Mouse (Mus musculus): ENCODE measurements around the gene Foxc2. TPM values are rescaled to one million over a fixed set of nuclear protein-coding genes. Genes with fewer than 3 reads are reported as not detected.

Foxc2 gene
- polyA plus RNA-seq, 1 experiment from 2014 or later: 3.1 TPM

GRCm38 (mm10) chr8:121123113-121123512 is 7.1 kb downstream of the Foxc2 start:
- no peaks in the 10 kb centered on the region for H3K36me3 ChIP-seq (replicated peaks; ENCODE audit: control insufficient read depth, insufficient read depth)
- 0 out of 2 replicates have a peak, but pooled peaks cover 3% of the 10 kb centered on the region for H3K4me1 ChIP-seq (replicated peaks; ENCODE audit: control insufficient read depth, insufficient read depth, low read length)
- peaks cover 100% of the 10 kb centered on the region for H3K27me3 ChIP-seq (ENCODE audit: control insufficient read depth, insufficient read depth, low read length)
- 32% methylated on average over 2 of the region's 2 CpGs for WGBS
- H3K9me3 ChIP-seq (ENCODE audit: control insufficient read depth, low read length): no peaks in the 10 kb centered on the region
- no peak overlapping the region for H3K4me3 ChIP-seq (replicated peaks; ENCODE audit: low read length)
- no peak overlapping the region for H3K27ac ChIP-seq
- no peak for ATAC-seq (ENCODE audit: low FRiP score)
- H3K9ac ChIP-seq: no peak overlapping the region
- no peak for DNase-seq (ENCODE audit: low spot score)
- H3K4me2 ChIP-seq (replicated peaks): no peak overlapping the region

GRCm38 (mm10) chr8:121124547-121125239 is 8.7 kb downstream of the Foxc2 start:
- Histone ChIP-seq H3K36me3 (replicated peaks; ENCODE audit: control insufficient read depth, insufficient read depth) (no peaks in the 10 kb centered on the region), H3K9ac (no peak overlapping the region), H3K4me1 (replicated peaks; ENCODE audit: control insufficient read depth, insufficient read depth, low read length) (peaks cover 8% of the 10 kb centered on the region; the same call in 1 of the 2 replicates), H3K9me3 (ENCODE audit: control insufficient read depth, low read length) (no peaks in the 10 kb centered on the region), H3K27me3 (ENCODE audit: control insufficient read depth, insufficient read depth, low read length) (peaks cover 100% of the 10 kb centered on the region), H3K4me2 (replicated peaks) (no peak overlapping the region; the same call in 1 of the 2 replicates), H3K27ac (no peak overlapping the region), H3K4me3 (replicated peaks; ENCODE audit: low read length) (no peak overlapping the region)
- ATAC-seq (ENCODE audit: low FRiP score) (no peak), DNase-seq (ENCODE audit: low spot score) (no peak)
- 2% methylated on average over 17 of the region's 17 CpGs for WGBS

DNA sequence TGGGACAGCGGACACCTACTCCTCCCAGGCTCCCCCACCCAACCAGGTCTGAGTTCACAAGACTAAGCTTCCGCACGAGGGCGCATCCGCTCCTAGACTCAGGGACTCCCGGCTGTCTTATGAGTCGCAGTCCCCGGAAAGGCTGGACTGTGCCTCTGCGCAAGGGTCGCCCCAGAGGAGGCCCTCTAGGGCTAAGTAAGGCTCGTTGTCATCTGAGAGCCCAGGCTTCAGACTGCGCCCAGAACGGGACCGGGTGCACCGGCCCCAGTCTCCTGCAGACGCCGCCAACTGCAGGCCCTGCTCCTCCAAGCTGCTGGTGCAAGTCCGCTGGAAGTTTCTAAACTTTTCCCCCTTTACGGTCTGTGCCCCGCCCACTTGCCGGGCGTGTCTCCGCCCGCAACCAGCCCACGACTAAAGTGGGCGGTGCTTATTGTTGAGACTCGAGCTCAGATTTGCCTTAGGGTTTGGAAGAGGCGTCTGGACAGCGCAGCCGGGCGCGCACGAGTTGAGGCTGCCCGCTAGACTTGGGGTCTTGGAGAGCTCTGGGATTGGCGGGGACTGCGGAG is 9.4 kb downstream of the Foxc2 start:
- no peaks in the 10 kb centered on the region for H3K36me3 ChIP-seq (replicated peaks; ENCODE audit: control insufficient read depth, insufficient read depth)
- peaks cover 100% of the 10 kb centered on the region for H3K27me3 ChIP-seq (ENCODE audit: control insufficient read depth, insufficient read depth, low read length)
- peak overlapping the region; percentile 40 for H3K4me2 ChIP-seq (replicated peaks)
- peaks cover 8% of the 10 kb centered on the region; the same call in 1 of the 2 replicates for H3K4me1 ChIP-seq (replicated peaks; ENCODE audit: control insufficient read depth, insufficient read depth, low read length)
- ATAC-seq (ENCODE audit: low FRiP score) (peak; percentile 62; the same call in 1 of the 2 replicates), DNase-seq (ENCODE audit: low spot score) (peak; percentile 65)
- H3K9me3 ChIP-seq (ENCODE audit: control insufficient read depth, low read length): no peaks in the 10 kb centered on the region
- no peak overlapping the region for H3K27ac ChIP-seq
- H3K4me3 ChIP-seq (replicated peaks; ENCODE audit: low read length): peak overlapping the region; percentile 15; the same call in 1 of the 2 replicates
- H3K9ac ChIP-seq: no peak overlapping the region
- WGBS: under 1% methylated on average over 36 of the region's 36 CpGs

- Histone ChIP-seq H3K4me3 (replicated peaks; ENCODE audit: low read length) (no peak overlapping the region), H3K9ac (no peak overlapping the region), H3K4me1 (replicated peaks; ENCODE audit: control insufficient read depth, insufficient read depth, low read length) (peaks cover 8% of the 10 kb centered on the region; the same call in 1 of the 2 replicates), H3K27me3 (ENCODE audit: control insufficient read depth, insufficient read depth, low read length) (peaks cover 100% of the 10 kb centered on the region), H3K27ac (no peak overlapping the region), H3K9me3 (ENCODE audit: control insufficient read depth, low read length) (no peaks in the 10 kb centered on the region), H3K4me2 (replicated peaks) (no peak overlapping the region), H3K36me3 (replicated peaks; ENCODE audit: control insufficient read depth, insufficient read depth) (no peaks in the 10 kb centered on the region)
- ATAC-seq (ENCODE audit: low FRiP score): no peak
- 3% methylated on average over 6 of the region's 6 CpGs for WGBS
- DNase-seq (ENCODE audit: low spot score): no peak
Observed at GRCm38 (mm10) chr8:121126191-121126590, 10.2 kb downstream of the Foxc2 start.

- Histone ChIP-seq H3K9ac (no peak overlapping the region), H3K4me2 (replicated peaks) (no peak overlapping the region), H3K4me3 (replicated peaks; ENCODE audit: low read length) (no peak overlapping the region), H3K27ac (no peak overlapping the region), H3K9me3 (ENCODE audit: control insufficient read depth, low read length) (no peaks in the 10 kb centered on the region), H3K27me3 (ENCODE audit: control insufficient read depth, insufficient read depth, low read length) (peaks cover 99% of the 10 kb centered on the region), H3K4me1 (replicated peaks; ENCODE audit: control insufficient read depth, insufficient read depth, low read length) (peaks cover 8% of the 10 kb centered on the region; the same call in 1 of the 2 replicates), H3K36me3 (replicated peaks; ENCODE audit: control insufficient read depth, insufficient read depth) (no peaks in the 10 kb centered on the region)
- under 1% methylated on average over 6 of the region's 6 CpGs for WGBS
- ATAC-seq (ENCODE audit: low FRiP score) (no peak), DNase-seq (ENCODE audit: low spot score) (no peak)
Observed at GRCm38 (mm10) chr8:121126694-121127093, 10.7 kb downstream of the Foxc2 start.

DNA sequence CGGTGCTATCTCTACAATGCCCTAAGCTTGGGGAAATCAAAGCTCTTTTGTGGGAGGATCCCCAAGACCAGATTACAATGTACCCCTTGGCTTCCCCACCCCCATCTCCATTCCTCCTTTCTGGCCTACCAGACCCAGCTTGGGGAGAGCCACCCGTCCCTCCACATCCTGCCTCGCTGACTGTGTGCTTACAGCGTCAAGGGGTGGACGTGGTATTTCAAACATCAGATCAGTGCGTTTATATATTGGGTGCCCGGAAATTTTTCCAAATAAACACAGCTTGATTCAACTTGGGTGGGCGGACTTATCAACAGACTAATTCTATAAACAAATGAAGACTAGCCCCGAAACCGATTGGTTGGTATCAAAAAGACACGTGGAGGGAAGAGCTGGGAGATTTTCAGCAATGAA is 11.3 kb downstream of the Foxc2 start:
- no peak for ATAC-seq (ENCODE audit: low FRiP score)
- no peak for DNase-seq (ENCODE audit: low spot score)
- no peaks in the 10 kb centered on the region for H3K9me3 ChIP-seq (ENCODE audit: control insufficient read depth, low read length)
- H3K27me3 ChIP-seq (ENCODE audit: control insufficient read depth, insufficient read depth, low read length): peaks cover 99% of the 10 kb centered on the region
- H3K9ac ChIP-seq: no peak overlapping the region
- 2% methylated on average over 11 of the region's 11 CpGs for WGBS
- H3K4me1 ChIP-seq (replicated peaks; ENCODE audit: control insufficient read depth, insufficient read depth, low read length): peaks cover 8% of the 10 kb centered on the region; the same call in 1 of the 2 replicates
- H3K27ac ChIP-seq: no peak overlapping the region
- no peak overlapping the region for H3K4me3 ChIP-seq (replicated peaks; ENCODE audit: low read length)
- no peak overlapping the region for H3K4me2 ChIP-seq (replicated peaks)
- H3K36me3 ChIP-seq (replicated peaks; ENCODE audit: control insufficient read depth, insufficient read depth): no peaks in the 10 kb centered on the region

- under 1% methylated on average over 43 of the region's 43 CpGs for WGBS
- Histone ChIP-seq H3K36me3 (replicated peaks; ENCODE audit: control insufficient read depth, insufficient read depth) (no peaks in the 10 kb centered on the region), H3K9ac (no peak within 1 kb of the TSS), H3K27me3 (ENCODE audit: control insufficient read depth, insufficient read depth, low read length) (peaks cover 98% of the 10 kb centered on the region), H3K4me3 (replicated peaks; ENCODE audit: low read length) (peak within 1 kb of the TSS; percentile 16; the same call in 1 of the 2 replicates), H3K9me3 (ENCODE audit: control insufficient read depth, low read length) (no peaks in the 10 kb centered on the region), H3K4me2 (replicated peaks) (peak within 1 kb of the TSS; percentile 23), H3K4me1 (replicated peaks; ENCODE audit: control insufficient read depth, insufficient read depth, low read length) (peaks cover 8% of the 10 kb centered on the region; the same call in 1 of the 2 replicates), H3K27ac (no peak within 1 kb of the TSS)
- no peak for DNase-seq (ENCODE audit: low spot score)
- ATAC-seq (ENCODE audit: low FRiP score): no peak
Observed at GRCm38 (mm10) chr8:121127756-121128375, 11.9 kb downstream of the Foxc2 start, which contains the start of gene Foxl1. Gene Foxl1 (plus strand): TSS chr8:121127940.

DNA sequence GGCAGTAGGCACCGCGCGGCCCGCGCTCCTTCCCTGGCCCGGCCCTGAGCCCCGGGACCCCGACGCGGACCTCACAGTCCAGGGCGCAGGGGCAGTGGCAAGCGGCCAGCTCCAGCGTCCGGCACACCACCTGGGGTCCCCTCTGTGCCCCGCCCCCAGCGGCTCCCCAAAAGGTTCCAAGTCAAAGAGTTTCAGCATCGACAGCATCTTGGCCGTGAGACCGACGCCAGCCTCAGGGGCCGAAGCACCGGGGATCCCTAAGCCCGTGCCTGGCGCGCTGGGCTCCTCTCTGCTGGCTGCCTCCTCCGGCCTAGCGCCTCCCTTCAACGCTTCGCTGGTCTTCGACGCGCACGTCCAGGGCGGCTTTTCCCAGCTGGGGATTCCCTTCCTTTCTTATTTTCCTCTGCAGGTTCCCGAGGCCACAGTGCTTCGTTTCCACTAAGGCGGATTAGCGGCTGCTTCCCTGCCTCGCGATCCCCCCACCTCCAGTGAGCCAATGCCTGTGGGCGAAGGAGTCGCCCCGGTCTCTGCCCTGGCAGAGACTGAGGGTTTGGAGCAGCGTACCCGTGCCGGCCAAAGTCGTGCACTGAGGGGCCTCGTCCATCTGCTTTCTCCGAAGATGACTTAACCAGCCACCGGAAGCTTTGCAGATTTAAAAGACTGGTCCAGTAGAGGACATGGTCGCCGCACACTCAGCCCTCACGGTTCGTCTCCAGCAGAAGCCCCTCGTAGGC is 12.7 kb downstream of the Foxc2 start:
- H3K9ac ChIP-seq: no peak overlapping the region
- peaks cover 8% of the 10 kb centered on the region; the same call in 1 of the 2 replicates for H3K4me1 ChIP-seq (replicated peaks; ENCODE audit: control insufficient read depth, insufficient read depth, low read length)
- 2% methylated on average over 52 of the region's 55 CpGs for WGBS
- H3K27me3 ChIP-seq (ENCODE audit: control insufficient read depth, insufficient read depth, low read length): peaks cover 90% of the 10 kb centered on the region
- DNase-seq (ENCODE audit: low spot score): no peak
- no peak for ATAC-seq (ENCODE audit: low FRiP score)
- no peaks in the 10 kb centered on the region for H3K36me3 ChIP-seq (replicated peaks; ENCODE audit: control insufficient read depth, insufficient read depth)
- H3K9me3 ChIP-seq (ENCODE audit: control insufficient read depth, low read length): no peaks in the 10 kb centered on the region
- H3K4me3 ChIP-seq (replicated peaks; ENCODE audit: low read length): peak overlapping the region; percentile 16; the same call in 1 of the 2 replicates
- no peak overlapping the region for H3K27ac ChIP-seq
- peak overlapping the region; percentile 23 for H3K4me2 ChIP-seq (replicated peaks)
